Mouse (Mus musculus) embryonic facial prominence, embryonic 13.5 days (tissue): Measurements from ENCODE around the gene Slc25a12. TPM values are rescaled to one million over a fixed set of nuclear protein-coding genes. Genes with fewer than 3 reads are reported as not detected.

Source experiments
- ATAC-seq: fragments of 200-750 bp; cut with Nextera tagmentation; 2 replicates; pipeline ENCODE4 v1.8.0; 2017; ENCODE audit warnings: low read depth; ENCODE audit not compliant: insufficient number of reproducible peaks, insufficient read depth, low FRiP score, low TSS enrichment
- H3K27ac ChIP-seq: fragments of 300-500 bp; sonication (generic); 2 replicates; pipeline ENCODE4 v1.5.1; 2015; ENCODE audit warnings: moderate library complexity, mild to moderate bottlenecking, inconsistent platforms
- H3K27me3 ChIP-seq: fragments of 300-500 bp; sonication (generic); 2 replicates; pipeline ENCODE4 v1.6.1; 2015; ENCODE audit warnings: mild to moderate bottlenecking, inconsistent platforms
- H3K36me3 ChIP-seq: fragments of 300-500 bp; sonication (generic); 2 replicates; pipeline ENCODE4 v1.6.1; 2015; ENCODE audit warnings: mild to moderate bottlenecking, inconsistent platforms
- H3K4me1 ChIP-seq: fragments of 300-500 bp; sonication (generic); 2 replicates; pipeline ENCODE4 v1.6.1; 2015; ENCODE audit warnings: inconsistent platforms
- H3K4me2 ChIP-seq: fragments of 300-500 bp; sonication (generic); 2 replicates; pipeline ENCODE4 v1.6.1; 2015; ENCODE audit warnings: moderate library complexity, mild to moderate bottlenecking, inconsistent platforms
- H3K4me3 ChIP-seq: fragments of 300-500 bp; sonication (generic); 2 replicates; pipeline ENCODE4 v1.5.1; 2015; ENCODE audit warnings: mild to moderate bottlenecking, inconsistent platforms
- H3K9ac ChIP-seq: fragments of 300-500 bp; sonication (generic); 2 replicates; pipeline ENCODE4 v1.6.1; 2015; ENCODE audit warnings: mild to moderate bottlenecking, inconsistent platforms
- H3K9me3 ChIP-seq: fragments of 300-500 bp; sonication (generic); 2 replicates; pipeline ENCODE4 v1.6.1; 2016; ENCODE audit warnings: inconsistent platforms
- WGBS: fragments of 180-500 bp; shearing (Covaris S2); methylation state at CpG from one replicate; pipeline ENCODE4 v1.1.7; 2015; ENCODE audit warnings: mixed read lengths; 5-methylcytosine and 5-hydroxymethylcytosine counted together
- polyA plus RNA-seq: library from polyadenylated mRNA; unstranded; fragments of >200 nt; fragmentation: Nextera tagmentation; extraction: Ambion mirVana; gene quantifications from 2 replicates; pipeline ENCODE4 v1.2.1, GENCODE M21; 2015

Slc25a12 gene
- polyA plus RNA-seq, 1 experiment from 2014 or later, result 36.0 TPM

DNA sequence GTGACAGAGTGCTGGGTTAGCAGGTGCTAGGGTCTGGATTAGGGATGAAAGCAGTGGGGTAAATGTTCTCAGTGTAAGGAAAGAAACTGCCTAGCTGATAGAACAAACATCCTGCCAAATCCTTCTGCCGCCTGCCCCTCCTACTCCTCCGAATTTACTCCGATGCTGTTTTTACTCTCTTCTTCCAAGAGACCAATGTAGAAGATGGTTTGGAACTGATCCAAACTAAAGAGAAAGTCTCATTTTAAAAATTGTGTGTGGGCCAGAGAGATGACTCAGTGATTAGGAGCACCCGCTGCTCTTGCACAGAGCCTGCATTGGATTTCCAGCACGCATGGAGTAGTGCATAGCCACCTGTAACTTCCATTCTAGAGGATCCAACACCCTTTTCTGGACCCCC is 4.2 kb upstream of the Slc25a12 start:
- Histone ChIP-seq H3K4me1 (peaks cover 17% of the 10 kb centered on the region), H3K9me3 (no peaks in the 10 kb centered on the region), H3K9ac (no peak overlapping the region), H3K4me2 (no peak overlapping the region), H3K36me3 (no peaks in the 10 kb centered on the region), H3K27ac (no peak overlapping the region), H3K4me3 (no peak overlapping the region), H3K27me3 (no peaks in the 10 kb centered on the region)
- ATAC-seq, result no peak
- 56% methylated on average over 5 of the region's 5 CpGs for WGBS

DNA sequence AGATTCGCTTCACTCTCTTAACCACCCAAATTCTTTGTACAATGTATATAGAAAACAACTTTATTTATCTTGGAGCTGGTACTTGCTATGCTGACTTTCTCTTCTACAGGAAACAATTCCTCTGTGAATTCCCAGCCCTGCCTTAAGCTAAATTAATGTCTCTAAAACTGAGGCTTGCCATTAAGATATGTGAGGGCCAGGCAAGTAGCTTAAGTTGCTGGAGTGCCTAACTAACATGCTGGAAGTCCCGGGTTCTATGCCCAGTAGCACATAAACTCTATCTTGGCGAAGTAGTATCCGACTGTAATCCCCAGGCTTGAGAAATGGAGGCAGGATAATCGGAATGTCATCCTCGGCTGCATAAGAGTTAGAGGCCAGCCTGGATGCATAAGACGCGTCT is 537 bp upstream of the Slc25a12 start:
- ATAC-seq, result no peak
- Histone ChIP-seq H3K4me1 (peaks cover 16% of the 10 kb centered on the region), H3K4me2 (peak overlapping the region; percentile 79), H3K9me3 (no peaks in the 10 kb centered on the region), H3K9ac (no peak overlapping the region), H3K4me3 (peak overlapping the region; percentile 79; the same call in 1 of the 2 replicates), H3K36me3 (no peaks in the 10 kb centered on the region), H3K27ac (no peak overlapping the region), H3K27me3 (no peaks in the 10 kb centered on the region)
- WGBS, result 34% methylated on average over 8 of the region's 8 CpGs

- WGBS, result 21% methylated on average over 9 of the region's 9 CpGs
These were observed 878 bp downstream of the Slc25a12 start for GRCm38 (mm10) chr2:71366618-71367124.

GRCm38 (mm10) chr2:71360192-71360591 is 7.4 kb downstream of the Slc25a12 start:
- H3K27ac ChIP-seq, result no peak overlapping the region
- H3K9me3 ChIP-seq, result no peaks in the 10 kb centered on the region
- peaks cover 9% of the 10 kb centered on the region for H3K36me3 ChIP-seq
- H3K4me3 ChIP-seq, result no peak overlapping the region
- WGBS, result 79% methylated on average over 1 of the region's 1 CpGs
- no peak overlapping the region for H3K9ac ChIP-seq
- H3K4me1 ChIP-seq, result peaks cover 2% of the 10 kb centered on the region; the same call in 1 of the 2 replicates
- ATAC-seq, result no peak
- no peak overlapping the region for H3K4me2 ChIP-seq
- no peaks in the 10 kb centered on the region for H3K27me3 ChIP-seq

More at GRCm38 (mm10) chr2:71366618-71367124, 878 bp downstream of the Slc25a12 start:
- Histone ChIP-seq H3K27me3 (no peaks in the 10 kb centered on the region), H3K27ac (no peak overlapping the region), H3K36me3 (peaks cover 3% of the 10 kb centered on the region), H3K9ac (peak overlapping the region; percentile 80), H3K4me2 (peak overlapping the region; percentile 79), H3K9me3 (no peaks in the 10 kb centered on the region), H3K4me3 (peak overlapping the region; percentile 79), H3K4me1 (peaks cover 16% of the 10 kb centered on the region)
- no peak for ATAC-seq

DNA sequence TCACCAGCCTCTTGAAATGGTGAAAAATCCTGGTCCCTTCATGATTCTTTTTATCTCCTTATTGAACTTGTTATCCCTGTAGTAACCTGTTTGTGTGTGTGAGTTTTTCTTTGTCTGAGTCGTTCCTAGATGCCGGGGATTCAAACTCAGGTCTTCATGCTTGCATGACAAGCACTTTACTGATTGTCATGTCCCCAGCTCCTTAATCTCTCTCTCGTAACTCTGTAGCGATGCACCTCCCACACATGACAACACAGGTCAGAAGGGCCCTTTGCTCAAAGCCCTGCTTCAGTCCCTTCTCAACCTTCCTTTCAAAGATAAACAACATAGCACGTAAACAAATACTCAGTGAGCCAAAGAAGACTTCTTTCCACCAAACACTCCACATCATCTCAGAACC is 9.2 kb downstream of the Slc25a12 start:
- peaks cover 9% of the 10 kb centered on the region for H3K36me3 ChIP-seq
- H3K4me2 ChIP-seq, result no peak overlapping the region
- no peaks in the 10 kb centered on the region for H3K27me3 ChIP-seq
- H3K9me3 ChIP-seq, result no peaks in the 10 kb centered on the region
- H3K4me3 ChIP-seq, result no peak overlapping the region
- H3K9ac ChIP-seq, result no peak overlapping the region
- WGBS, result 91% methylated on average over 5 of the region's 5 CpGs
- no peak overlapping the region for H3K27ac ChIP-seq
- no peak for ATAC-seq
- no peaks in the 10 kb centered on the region for H3K4me1 ChIP-seq

- Histone ChIP-seq H3K9me3 (no peaks in the 10 kb centered on the region), H3K27me3 (no peaks in the 10 kb centered on the region), H3K4me1 (peaks cover 6% of the 10 kb centered on the region), H3K4me2 (no peak overlapping the region), H3K27ac (no peak overlapping the region), H3K4me3 (no peak overlapping the region), H3K9ac (no peak overlapping the region), H3K36me3 (no peaks in the 10 kb centered on the region; the same call in 1 of the 2 replicates)
- WGBS, result 48% methylated on average over 5 of the region's 5 CpGs
- no peak for ATAC-seq
These were observed 13.5 kb downstream of the Slc25a12 start for GRCm38 (mm10) chr2:71354055-71354425.

DNA sequence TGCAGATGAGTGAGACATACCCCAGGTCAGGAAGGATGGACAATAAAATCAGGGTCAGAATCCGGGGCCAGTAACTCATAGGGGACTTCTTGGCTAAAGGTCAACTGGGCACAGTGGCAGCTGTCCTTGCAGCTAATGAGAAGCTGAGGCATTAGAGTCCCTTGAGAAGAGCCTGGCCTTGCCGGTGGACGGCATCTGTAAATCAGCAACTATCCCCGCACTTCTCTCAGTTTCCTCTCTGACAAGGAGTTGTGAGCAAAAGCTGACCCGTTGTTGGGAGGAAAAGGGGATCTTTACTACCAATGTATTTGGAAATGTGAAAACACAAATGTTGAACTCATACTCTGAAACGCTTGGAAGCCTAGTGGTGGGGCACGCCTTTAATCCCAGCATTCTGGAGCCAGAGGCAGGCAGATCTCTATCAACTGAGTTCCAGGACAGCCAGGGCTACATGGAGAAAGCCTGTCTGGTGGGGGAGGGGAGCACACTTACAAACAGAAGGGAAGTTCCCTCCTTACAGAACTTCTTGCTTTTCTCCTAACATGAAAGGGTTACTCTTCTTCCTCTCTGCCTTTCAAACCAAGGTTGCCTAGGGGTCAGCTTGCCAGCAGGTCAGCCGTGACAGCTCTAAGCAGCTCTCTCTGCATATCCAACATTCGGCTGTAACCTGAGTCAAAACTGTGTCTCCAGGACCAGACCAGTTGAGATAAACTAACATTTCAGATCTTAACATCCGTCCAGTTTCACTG is 14.1 kb downstream of the Slc25a12 start:
- ATAC-seq, result no peak
- 47% methylated on average over 10 of the region's 10 CpGs for WGBS
- peaks cover 6% of the 10 kb centered on the region for H3K4me1 ChIP-seq

GRCm38 (mm10) chr2:71351727-71351987 is 15.9 kb downstream of the Slc25a12 start:
- Histone ChIP-seq H3K27ac (no peak overlapping the region), H3K27me3 (no peaks in the 10 kb centered on the region), H3K4me1 (peaks cover 8% of the 10 kb centered on the region), H3K9me3 (no peaks in the 10 kb centered on the region), H3K4me3 (no peak overlapping the region), H3K36me3 (no peaks in the 10 kb centered on the region), H3K9ac (no peak overlapping the region), H3K4me2 (no peak overlapping the region)
- WGBS, result 67% methylated on average over 3 of the region's 3 CpGs
- ATAC-seq, result no peak

More for the DNA sequence above, 14.1 kb downstream of the Slc25a12 start:
- Histone ChIP-seq H3K4me3 (no peak overlapping the region), H3K27me3 (no peaks in the 10 kb centered on the region), H3K4me2 (no peak overlapping the region), H3K9ac (no peak overlapping the region), H3K36me3 (no peaks in the 10 kb centered on the region; the same call in 1 of the 2 replicates), H3K9me3 (no peaks in the 10 kb centered on the region), H3K27ac (no peak overlapping the region)

DNA sequence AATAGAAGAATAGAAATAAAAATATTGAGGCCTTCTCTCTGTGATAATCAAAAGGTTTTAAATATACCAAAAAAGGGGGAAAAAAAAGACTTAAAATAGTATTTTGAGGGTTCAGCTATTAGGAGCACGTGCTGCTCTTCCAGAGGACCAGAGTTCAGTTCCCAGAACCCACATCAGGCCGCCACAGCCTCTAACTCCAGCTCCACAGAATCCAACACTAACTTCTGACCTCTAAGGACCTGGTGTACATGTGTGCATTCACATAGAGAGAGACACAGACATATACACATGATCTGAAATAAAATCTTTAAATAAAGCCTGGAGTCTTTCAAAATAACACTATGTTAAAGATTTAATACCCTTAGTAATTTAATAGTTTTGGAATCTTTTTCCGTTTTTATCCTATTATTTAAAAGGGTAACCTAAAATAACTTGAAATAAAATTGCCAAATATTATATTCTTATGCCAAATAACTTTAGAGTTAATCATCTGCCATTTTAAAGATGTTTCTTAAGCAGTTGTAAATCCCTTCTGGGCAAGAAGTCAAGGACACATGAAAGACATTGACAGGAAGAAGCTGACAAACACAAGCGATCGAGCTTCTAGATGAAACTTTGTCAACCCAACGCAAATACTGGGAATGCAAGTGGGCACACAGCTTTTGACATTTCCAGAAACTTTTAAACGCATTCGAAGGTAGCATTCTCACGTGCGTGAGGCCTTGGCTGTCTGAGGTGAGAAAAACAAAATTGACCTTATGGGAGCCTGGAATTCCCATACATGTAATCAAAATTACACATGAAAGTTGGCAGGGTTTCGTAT is 16.4 kb downstream of the Slc25a12 start:
- H3K27ac ChIP-seq, result no peak overlapping the region
- ATAC-seq, result no peak
- H3K27me3 ChIP-seq, result no peaks in the 10 kb centered on the region
- H3K4me1 ChIP-seq, result peaks cover 8% of the 10 kb centered on the region
- H3K4me3 ChIP-seq, result no peak overlapping the region
- H3K9me3 ChIP-seq, result no peaks in the 10 kb centered on the region
- H3K9ac ChIP-seq, result no peak overlapping the region
- H3K4me2 ChIP-seq, result no peak overlapping the region
- no peaks in the 10 kb centered on the region for H3K36me3 ChIP-seq
- WGBS, result 73% methylated on average over 11 of the region's 11 CpGs

- Histone ChIP-seq H3K4me1 (peaks cover 8% of the 10 kb centered on the region), H3K4me2 (no peak overlapping the region), H3K27ac (no peak overlapping the region), H3K4me3 (no peak overlapping the region), H3K9me3 (no peaks in the 10 kb centered on the region), H3K27me3 (no peaks in the 10 kb centered on the region), H3K36me3 (no peaks in the 10 kb centered on the region), H3K9ac (no peak overlapping the region)
- WGBS, result 71% methylated on average over 7 of the region's 7 CpGs
- ATAC-seq, result no peak
These were observed 17.4 kb downstream of the Slc25a12 start for GRCm38 (mm10) chr2:71350181-71350580.

- peaks cover 8% of the 10 kb centered on the region for H3K4me1 ChIP-seq
- H3K9me3 ChIP-seq, result no peaks in the 10 kb centered on the region
- no peak overlapping the region for H3K4me2 ChIP-seq
- 68% methylated on average over 2 of the region's 2 CpGs for WGBS
- ATAC-seq, result no peak
- H3K4me3 ChIP-seq, result no peak overlapping the region
- H3K36me3 ChIP-seq, result no peaks in the 10 kb centered on the region
- no peak overlapping the region for H3K27ac ChIP-seq
- H3K9ac ChIP-seq, result no peak overlapping the region
- H3K27me3 ChIP-seq, result no peaks in the 10 kb centered on the region
These were observed 18.0 kb downstream of the Slc25a12 start for GRCm38 (mm10) chr2:71349511-71349910.
